Mouse (Mus musculus) intestine, postnatal 0 days (tissue): ENCODE data around the gene Zfp931. TPM values are rescaled to one million over a fixed set of nuclear protein-coding genes. Genes with fewer than 3 reads are reported as not detected.
A peak's percentile ranks its signal among the peaks of the same experiment; 100 is the strongest.
"Not testable (repeated sequence)": the region's sequence is repeated elsewhere in the genome, so short reads cannot be mapped to it uniquely, and the experiment has no call there.

ENCODE experiments used
- ATAC-seq: fragments of 200-750 bp; cut with Nextera tagmentation; 2 replicates; pipeline ENCODE4 v1.8.0; 2017; ENCODE audit warnings: mild to moderate bottlenecking, moderate TSS enrichment, moderate library complexity
- H3K27ac ChIP-seq: fragments of 300-500 bp; sonication (generic); 2 replicates; pipeline ENCODE4 v1.5.1; 2014; ENCODE audit warnings: mild to moderate bottlenecking, low read depth, low read length, moderate library complexity
- H3K27me3 ChIP-seq: fragments of 300-500 bp; sonication (generic); replicated peaks from 2 replicates; pipeline ENCODE4 v1.6.1; 2014; ENCODE audit warnings: low read length, mixed read lengths; ENCODE audit not compliant: control insufficient read depth, insufficient read depth
- H3K36me3 ChIP-seq: fragments of 300-500 bp; sonication (generic); 2 replicates; pipeline ENCODE4 v1.6.1; 2014; ENCODE audit warnings: mild to moderate bottlenecking, moderate library complexity; ENCODE audit not compliant: control insufficient read depth, insufficient read depth
- H3K4me1 ChIP-seq: fragments of 300-500 bp; sonication (generic); replicated peaks from 2 replicates; pipeline ENCODE4 v1.6.1; 2014; ENCODE audit warnings: antibody characterized with exemption, low read length, mixed read lengths; ENCODE audit not compliant: control insufficient read depth, insufficient read depth
- H3K4me2 ChIP-seq: fragments of 300-500 bp; sonication (generic); replicated peaks from 2 replicates; pipeline ENCODE4 v1.6.1; 2014; ENCODE audit warnings: low read depth, mild to moderate bottlenecking, moderate library complexity
- H3K4me3 ChIP-seq: fragments of 300-500 bp; sonication (generic); 2 replicates; pipeline ENCODE4 v1.5.1; 2014; ENCODE audit warnings: low read depth, low read length
- H3K9ac ChIP-seq: fragments of 300-500 bp; sonication (generic); 2 replicates; pipeline ENCODE4 v1.6.1; 2014; ENCODE audit warnings: mild to moderate bottlenecking, low read depth, low read length
- H3K9me3 ChIP-seq: fragments of 300-500 bp; sonication (generic); 2 replicates; pipeline ENCODE4 v1.6.1; 2016; ENCODE audit warnings: mixed run types; ENCODE audit not compliant: control insufficient read depth
- CTCF ChIP-seq: sonication (generic); IDR thresholded peaks from 2 replicates; pipeline ENCODE4 v1.5.1; 2016; ENCODE audit warnings: low read depth, mild to moderate bottlenecking, control low read depth, antibody characterized with exemption, moderate library complexity
- WGBS: fragments of 180-500 bp; shearing (Covaris S2); extraction: QIAGEN DNeasy Blood & Tissue Kit; methylation state at CpG from one replicate; pipeline ENCODE4 v1.1.7; 2014; 5-methylcytosine and 5-hydroxymethylcytosine counted together
- polyA plus RNA-seq: library from polyadenylated mRNA; unstranded; fragments of >200 nt; fragmentation: Nextera tagmentation; extraction: Ambion mirVana; gene quantifications from 2 replicates; pipeline ENCODE4 v1.2.1, GENCODE M21; 2015

Gene Zfp931
- 4.9 and 5.9 TPM in 2 replicates for polyA plus RNA-seq

DNA sequence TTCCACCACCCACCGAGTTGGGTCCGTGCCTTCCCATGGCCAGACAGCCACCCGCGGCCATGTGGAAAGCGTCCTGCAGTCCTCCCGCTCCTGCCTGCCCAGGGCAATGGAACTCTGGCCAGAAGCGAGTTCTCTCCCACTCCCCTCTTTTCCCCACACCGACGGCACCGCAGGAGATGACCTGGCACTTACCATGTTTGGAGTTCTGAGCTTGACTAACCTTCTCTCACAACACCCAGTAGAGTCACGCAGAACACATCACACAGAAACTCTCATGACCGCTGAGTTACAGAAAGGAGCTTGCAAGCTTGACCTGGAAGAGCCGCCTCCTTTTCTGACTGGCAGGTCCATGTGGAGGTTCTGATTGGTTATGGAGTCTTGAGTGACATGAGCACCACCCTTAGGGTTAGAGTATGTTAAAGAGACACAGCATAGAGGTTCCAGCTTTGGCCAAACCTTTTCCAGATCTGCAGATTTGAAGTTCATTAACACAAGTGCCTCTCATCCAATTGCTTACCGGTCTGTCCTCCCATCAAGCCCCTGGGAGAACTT is at the start of gene Zfp931:
TSS of gene Zfp931 (minus strand) at position 311 of the 552 bp plus-strand sequence.
- H3K9me3 ChIP-seq, ATAC-seq, H3K4me1 ChIP-seq, H3K36me3 ChIP-seq, H3K9ac ChIP-seq, H3K27ac ChIP-seq, H3K27me3 ChIP-seq: not testable (repeated sequence)
- 0% methylated on average over 2 of the region's 14 CpGs for WGBS
- Histone ChIP-seq H3K4me3 (peak within 1 kb of the TSS; percentile 35), H3K4me2 (peak within 1 kb of the TSS; percentile 66)

DNA sequence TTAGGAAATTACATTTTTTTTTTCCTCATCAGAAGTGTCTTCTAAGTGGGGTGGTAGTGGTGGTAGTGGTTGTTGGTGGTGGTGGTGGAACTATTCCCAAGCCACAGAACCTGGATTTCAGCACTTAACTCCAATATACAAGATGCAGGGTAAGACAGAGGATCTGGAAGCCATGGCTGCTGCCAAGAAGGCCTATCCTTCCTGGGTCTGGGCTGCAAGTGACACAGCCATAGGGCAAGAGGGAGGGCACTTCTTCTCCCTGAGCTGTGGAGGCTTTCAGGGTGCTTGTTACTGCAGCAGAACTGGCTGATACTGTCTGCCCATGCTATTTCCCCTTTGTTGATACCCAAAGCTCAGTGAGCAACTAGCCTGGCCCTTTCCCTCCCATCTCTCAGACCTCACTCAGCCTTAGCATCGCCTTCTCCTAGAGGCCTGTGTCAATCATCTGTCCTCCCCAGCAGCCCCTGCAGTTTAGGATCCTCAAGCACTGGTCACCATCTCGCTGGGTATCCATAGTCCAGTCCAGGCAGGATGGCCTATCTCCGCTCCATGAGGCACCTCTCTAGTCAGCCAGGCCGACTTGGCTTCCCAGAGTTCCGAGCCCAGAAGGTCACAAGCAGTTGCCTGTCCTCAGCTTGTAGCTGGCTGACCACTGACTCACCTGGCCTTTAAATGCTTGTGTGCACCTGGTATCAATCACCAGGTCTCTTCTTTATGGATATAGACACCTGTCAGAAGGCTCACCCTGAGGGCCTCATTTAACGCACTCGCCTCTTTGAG is 48.0 kb upstream of the Zfp931 start:
- no peaks in the 10 kb centered on the region for H3K9me3 ChIP-seq
- H3K9ac ChIP-seq: no peak overlapping the region
- no peak overlapping the region for H3K27ac ChIP-seq
- ATAC-seq: no peak
- TF ChIP-seq CTCF: no peak
- no peaks in the 10 kb centered on the region for H3K27me3 ChIP-seq
- no peak overlapping the region for H3K4me3 ChIP-seq
- no peak overlapping the region for H3K4me2 ChIP-seq
- H3K4me1 ChIP-seq: no peaks in the 10 kb centered on the region
- no peaks in the 10 kb centered on the region for H3K36me3 ChIP-seq
- 96% methylated on average over 7 of the region's 7 CpGs for WGBS

DNA sequence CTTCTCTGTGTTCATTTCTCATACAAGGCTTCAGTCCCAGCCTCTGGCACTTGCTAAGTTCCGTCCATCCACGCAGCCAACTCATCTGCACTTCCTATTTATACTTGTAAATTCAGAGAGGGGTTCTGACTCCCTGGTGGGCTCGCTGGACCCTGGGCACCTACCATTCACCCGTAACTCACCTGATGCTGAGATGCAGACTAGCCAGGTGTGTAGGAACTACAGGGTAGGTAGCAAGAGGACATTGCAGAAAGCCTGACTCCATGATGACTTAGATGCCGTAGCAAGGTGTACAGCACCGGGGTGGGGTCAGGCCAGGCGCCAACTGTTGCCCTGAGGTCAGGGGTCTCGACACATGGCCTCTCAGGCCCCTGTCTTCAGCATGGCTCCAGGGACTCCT is 47.2 kb upstream of the Zfp931 start:
- H3K27me3 ChIP-seq: no peaks in the 10 kb centered on the region
- no peak overlapping the region for H3K4me2 ChIP-seq
- no peak overlapping the region for H3K9ac ChIP-seq
- H3K36me3 ChIP-seq: no peaks in the 10 kb centered on the region
- H3K9me3 ChIP-seq: no peaks in the 10 kb centered on the region
- WGBS: 81% methylated on average over 8 of the region's 8 CpGs
- no peak overlapping the region for H3K27ac ChIP-seq
- no peak for ATAC-seq
- H3K4me3 ChIP-seq: no peak overlapping the region
- no peak for TF ChIP-seq CTCF
- H3K4me1 ChIP-seq: no peaks in the 10 kb centered on the region

DNA sequence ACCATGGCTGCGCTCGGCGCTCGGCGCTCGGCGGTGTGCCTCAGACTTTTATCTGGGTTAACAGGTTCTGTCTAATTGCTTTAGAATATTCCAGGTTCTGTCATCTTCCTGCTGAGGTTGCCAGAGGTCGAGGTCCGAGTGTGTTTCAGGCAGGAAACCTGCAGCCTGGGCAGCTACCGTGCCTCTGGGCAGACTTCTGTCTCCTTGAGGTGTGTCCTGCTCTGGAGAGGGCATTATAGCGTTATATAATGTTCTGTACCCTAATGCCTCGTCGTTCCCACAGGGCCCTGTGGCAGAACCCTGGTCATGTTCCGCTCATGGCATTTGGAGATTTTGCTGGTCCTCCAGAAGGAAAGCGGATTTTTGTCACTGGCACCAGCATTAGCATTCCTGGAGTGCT is 45.2 kb upstream of the Zfp931 start:
- no peak for ATAC-seq
- H3K4me1 ChIP-seq: no peaks in the 10 kb centered on the region
- TF ChIP-seq CTCF: no peak
- no peak overlapping the region for H3K27ac ChIP-seq
- WGBS: 67% methylated on average over 15 of the region's 15 CpGs
- no peak overlapping the region for H3K9ac ChIP-seq
- no peaks in the 10 kb centered on the region for H3K9me3 ChIP-seq
- no peaks in the 10 kb centered on the region for H3K36me3 ChIP-seq
- H3K4me2 ChIP-seq: no peak overlapping the region
- H3K4me3 ChIP-seq: no peak overlapping the region
- peaks cover 13% of the 10 kb centered on the region; the same call in 1 of the 2 replicates for H3K27me3 ChIP-seq

DNA sequence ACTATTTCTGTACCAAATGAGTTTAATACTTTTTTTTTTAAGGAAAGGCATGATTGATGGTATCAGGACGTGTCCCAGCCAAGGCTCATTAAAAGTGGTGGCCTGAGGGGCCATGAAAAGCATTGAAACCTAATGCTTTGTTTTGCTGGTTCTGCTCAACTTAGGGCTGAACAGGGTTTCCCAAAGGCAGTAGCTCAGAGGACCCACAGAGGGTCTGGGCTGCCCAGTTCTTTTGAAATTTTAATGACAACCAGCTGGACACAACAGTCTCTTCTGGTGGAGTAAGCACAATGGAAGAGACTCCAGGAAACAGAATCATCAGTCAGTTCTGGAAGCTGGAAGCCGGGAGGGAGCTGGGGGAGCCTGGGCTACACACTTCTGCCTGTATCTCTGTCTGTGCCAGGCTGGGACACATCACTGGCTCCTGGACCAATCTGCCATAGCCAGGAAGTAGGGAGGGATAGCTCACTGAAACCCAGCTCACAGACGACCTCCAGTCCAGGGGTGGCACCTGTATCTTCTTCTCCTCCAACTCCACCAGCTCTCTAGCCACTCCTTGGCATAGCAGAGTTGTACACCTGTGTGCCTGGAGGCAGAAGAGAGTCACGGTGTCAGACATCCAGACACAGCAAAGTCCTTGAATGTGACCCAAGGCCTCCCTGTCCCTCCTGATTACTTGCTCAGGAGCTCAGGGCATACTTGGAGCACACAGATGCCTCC is 43.8 kb upstream of the Zfp931 start:
- no peak for TF ChIP-seq CTCF
- ATAC-seq: no peak
- Histone ChIP-seq H3K4me2 (no peak overlapping the region), H3K4me3 (no peak overlapping the region), H3K9ac (no peak overlapping the region), H3K9me3 (no peaks in the 10 kb centered on the region), H3K27ac (no peak overlapping the region), H3K27me3 (peaks cover 13% of the 10 kb centered on the region; the same call in 1 of the 2 replicates), H3K4me1 (no peaks in the 10 kb centered on the region), H3K36me3 (no peaks in the 10 kb centered on the region)
- WGBS: 52% methylated on average over 4 of the region's 4 CpGs

DNA sequence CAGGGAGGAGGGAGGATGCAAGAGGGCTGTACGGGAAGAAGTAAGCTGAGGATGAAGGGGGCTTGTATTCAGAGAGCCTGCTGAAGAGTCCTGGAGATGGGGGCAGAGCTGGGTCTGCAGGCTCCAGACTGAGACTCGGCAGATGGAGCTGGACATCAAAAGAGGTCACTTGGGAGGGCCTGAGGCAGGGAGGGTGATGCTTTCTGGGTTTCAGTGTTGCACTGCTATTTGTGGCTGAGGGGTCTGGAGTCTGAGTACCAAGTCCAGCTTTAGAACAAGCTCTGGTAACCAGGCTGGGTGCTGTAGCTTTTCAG is 43.1 kb upstream of the Zfp931 start:
- ATAC-seq: no peak
- no peak overlapping the region for H3K4me2 ChIP-seq
- H3K9me3 ChIP-seq: no peaks in the 10 kb centered on the region
- TF ChIP-seq CTCF: no peak
- H3K4me3 ChIP-seq: no peak overlapping the region
- no peak overlapping the region for H3K27ac ChIP-seq
- WGBS: 56% methylated on average over 2 of the region's 2 CpGs
- H3K9ac ChIP-seq: no peak overlapping the region
- H3K36me3 ChIP-seq: no peaks in the 10 kb centered on the region
- no peaks in the 10 kb centered on the region for H3K4me1 ChIP-seq
- H3K27me3 ChIP-seq: peaks cover 13% of the 10 kb centered on the region; the same call in 1 of the 2 replicates
